Mouse (Mus musculus) liver, embryonic 11.5 days (tissue): ENCODE measurements around the gene Auts2. TPM values are rescaled to one million over a fixed set of nuclear protein-coding genes. Genes with fewer than 3 reads are reported as not detected.

Experiments
- ATAC-seq: fragments of 200-750 bp; cut with Nextera tagmentation; replicated peaks from 2 replicates; pipeline ENCODE4 v1.8.0; 2017; ENCODE audit warnings: moderate number of reproducible peaks, mild to moderate bottlenecking, moderate TSS enrichment, moderate library complexity; ENCODE audit not compliant: low FRiP score
- DNase-seq: peaks from one replicate; pipeline ENCODE4 v3.0.0-alpha.2; 2017; ENCODE audit warnings: low spot score
- H3K27ac ChIP-seq: fragments of 300-500 bp; sonication (generic); 2 replicates; pipeline ENCODE4 v1.5.1; 2014; ENCODE audit warnings: mild to moderate bottlenecking, low read depth, low read length, control low read depth
- H3K27me3 ChIP-seq: fragments of 300-500 bp; sonication (generic); replicated peaks from 2 replicates; pipeline ENCODE4 v1.6.1; 2014; ENCODE audit warnings: low read length, mixed read lengths; ENCODE audit not compliant: control insufficient read depth, insufficient read depth
- H3K36me3 ChIP-seq: fragments of 300-500 bp; sonication (generic); 2 replicates; pipeline ENCODE4 v1.6.1; 2014; ENCODE audit warnings: mild to moderate bottlenecking, low read length, moderate library complexity, mixed read lengths; ENCODE audit not compliant: control insufficient read depth, insufficient read depth
- H3K4me1 ChIP-seq: fragments of 300-500 bp; sonication (generic); replicated peaks from 2 replicates; pipeline ENCODE4 v1.6.1; 2014; ENCODE audit warnings: low read length, mixed read lengths; ENCODE audit not compliant: control insufficient read depth, insufficient read depth
- H3K4me2 ChIP-seq: fragments of 300-500 bp; sonication (generic); 2 replicates; pipeline ENCODE4 v1.6.1; 2014; ENCODE audit warnings: mild to moderate bottlenecking, control low read depth, moderate library complexity
- H3K4me3 ChIP-seq: fragments of 300-500 bp; sonication (generic); 2 replicates; pipeline ENCODE4 v1.5.1; 2014; ENCODE audit warnings: low read depth, low read length, control low read depth
- H3K9ac ChIP-seq: fragments of 300-500 bp; sonication (generic); 2 replicates; pipeline ENCODE4 v1.6.1; 2014; ENCODE audit warnings: low read depth, low read length, control low read depth
- H3K9me3 ChIP-seq: fragments of 300-500 bp; sonication (generic); 2 replicates; pipeline ENCODE4 v1.6.1; 2016; ENCODE audit warnings: low read length, inconsistent platforms, mixed read lengths; ENCODE audit not compliant: control insufficient read depth
- WGBS: fragments of 180-500 bp; shearing (Covaris S2); extraction: QIAGEN DNeasy Blood & Tissue Kit; methylation state at CpG from one replicate; pipeline ENCODE4 v1.1.7; 2014; 5-methylcytosine and 5-hydroxymethylcytosine counted together
- polyA plus RNA-seq: library from polyadenylated mRNA; unstranded; fragments of >200 nt; fragmentation: Nextera tagmentation; extraction: Ambion mirVana; gene quantifications from 2 replicates; pipeline ENCODE4 v1.2.1, GENCODE M21; 2014

The Auts2 gene
- polyA plus RNA-seq, 1 experiment from 2014 or later: 13.8 TPM

- no peak overlapping the region for H3K9ac ChIP-seq
- H3K9me3 ChIP-seq: no peaks in the 10 kb centered on the region
- 68% methylated on average over 7 of the region's 7 CpGs for WGBS
- ATAC-seq: peak; percentile 68
- H3K27me3 ChIP-seq: no peaks in the 10 kb centered on the region
- no peaks in the 10 kb centered on the region for H3K36me3 ChIP-seq
- H3K4me1 ChIP-seq: peaks cover 3% of the 10 kb centered on the region; the same call in 1 of the 2 replicates
- H3K4me2 ChIP-seq: no peak overlapping the region
- no peak for DNase-seq
- H3K27ac ChIP-seq: no peak overlapping the region
- H3K4me3 ChIP-seq: no peak overlapping the region
Measured at GRCm38 (mm10) chr5:132297309-132297708, 245.8 kb downstream of the Auts2 start.

- no peak overlapping the region for H3K4me3 ChIP-seq
- H3K9ac ChIP-seq: no peak overlapping the region
- H3K27ac ChIP-seq: no peak overlapping the region
- DNase-seq (no peak), ATAC-seq (no peak)
- 51% methylated on average over 3 of the region's 3 CpGs for WGBS
- no peaks in the 10 kb centered on the region for H3K36me3 ChIP-seq
- H3K4me1 ChIP-seq: peaks cover 2% of the 10 kb centered on the region; the same call in 1 of the 2 replicates
- H3K27me3 ChIP-seq: no peaks in the 10 kb centered on the region
- no peaks in the 10 kb centered on the region for H3K9me3 ChIP-seq
- no peak overlapping the region for H3K4me2 ChIP-seq
Measured at GRCm38 (mm10) chr5:132294469-132294868, 248.7 kb downstream of the Auts2 start.

DNA sequence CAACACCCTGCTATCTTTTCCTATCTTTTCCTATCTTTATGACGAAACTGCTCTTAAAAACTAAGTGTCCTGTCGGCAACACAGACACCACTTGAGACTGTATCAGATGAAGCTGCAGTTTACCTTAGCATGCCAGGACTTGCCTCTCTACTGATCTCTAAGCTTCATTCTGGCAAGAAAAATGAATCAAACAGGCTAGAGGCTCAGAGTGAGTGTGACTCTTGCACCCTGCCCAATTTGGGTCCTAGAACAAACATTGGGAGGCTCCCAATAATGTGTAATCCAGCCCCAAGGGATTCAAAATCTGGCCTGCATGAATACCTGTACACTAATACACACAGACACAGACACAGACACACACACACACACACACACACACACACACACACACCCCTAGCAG, 250.2 kb downstream of the Auts2 start:
- Histone ChIP-seq H3K4me3 (no peak overlapping the region), H3K4me1 (no peaks in the 10 kb centered on the region; the same call in 1 of the 2 replicates), H3K9me3 (no peaks in the 10 kb centered on the region), H3K27ac (no peak overlapping the region), H3K27me3 (no peaks in the 10 kb centered on the region), H3K9ac (no peak overlapping the region), H3K36me3 (no peaks in the 10 kb centered on the region), H3K4me2 (no peak overlapping the region)
- 55% methylated on average over 2 of the region's 2 CpGs for WGBS
- no peak for DNase-seq
- no peak for ATAC-seq

DNA sequence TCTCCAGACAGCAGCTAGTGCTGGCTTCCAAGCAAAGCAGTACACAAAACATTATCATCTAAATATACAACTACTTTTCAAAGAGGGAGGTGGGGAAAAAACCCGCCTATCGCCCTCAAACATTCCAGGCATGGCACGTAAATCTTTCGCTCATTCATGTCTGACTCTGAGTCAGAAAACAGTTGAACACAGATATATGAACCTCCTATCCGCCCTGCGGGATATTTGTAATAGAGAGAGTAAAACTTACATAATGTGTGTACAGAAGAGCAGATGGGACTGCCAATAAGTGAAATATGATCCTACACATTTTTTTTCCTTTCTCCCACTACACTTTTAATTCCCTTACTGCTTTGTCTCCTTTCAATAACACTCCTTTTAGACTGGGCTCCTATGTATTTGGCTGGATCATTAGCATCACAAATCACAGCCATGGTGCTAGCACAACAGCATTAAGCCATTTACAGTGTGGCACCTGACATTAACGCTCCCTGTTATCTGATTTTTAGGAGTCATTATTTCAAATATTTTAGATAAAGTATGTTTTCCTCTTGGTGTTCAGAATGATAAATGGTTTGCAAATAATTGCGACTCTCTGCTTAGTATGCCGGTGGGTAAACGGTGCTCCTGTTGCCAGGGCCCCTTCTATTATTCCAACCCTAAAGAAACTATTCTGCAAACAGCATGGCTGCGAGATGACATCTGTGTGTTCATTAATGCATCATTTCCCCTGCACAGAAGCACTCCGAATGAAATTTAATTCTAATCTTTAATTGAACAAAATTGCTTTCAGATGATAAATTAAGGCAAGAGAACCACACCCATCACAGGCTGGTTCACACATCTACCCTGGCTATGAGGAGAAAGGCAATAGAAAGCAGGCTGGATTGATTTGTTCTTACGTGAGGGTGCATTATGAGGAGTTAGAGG, 252.3 kb downstream of the Auts2 start:
- no peaks in the 10 kb centered on the region; the same call in 1 of the 2 replicates for H3K4me1 ChIP-seq
- H3K4me3 ChIP-seq: no peak overlapping the region
- ATAC-seq (no peak), DNase-seq (no peak)
- 75% methylated on average over 13 of the region's 13 CpGs for WGBS
- H3K27me3 ChIP-seq: no peaks in the 10 kb centered on the region
- no peak overlapping the region for H3K9ac ChIP-seq
- H3K36me3 ChIP-seq: no peaks in the 10 kb centered on the region
- no peak overlapping the region for H3K4me2 ChIP-seq
- H3K9me3 ChIP-seq: no peaks in the 10 kb centered on the region
- H3K27ac ChIP-seq: no peak overlapping the region

DNA sequence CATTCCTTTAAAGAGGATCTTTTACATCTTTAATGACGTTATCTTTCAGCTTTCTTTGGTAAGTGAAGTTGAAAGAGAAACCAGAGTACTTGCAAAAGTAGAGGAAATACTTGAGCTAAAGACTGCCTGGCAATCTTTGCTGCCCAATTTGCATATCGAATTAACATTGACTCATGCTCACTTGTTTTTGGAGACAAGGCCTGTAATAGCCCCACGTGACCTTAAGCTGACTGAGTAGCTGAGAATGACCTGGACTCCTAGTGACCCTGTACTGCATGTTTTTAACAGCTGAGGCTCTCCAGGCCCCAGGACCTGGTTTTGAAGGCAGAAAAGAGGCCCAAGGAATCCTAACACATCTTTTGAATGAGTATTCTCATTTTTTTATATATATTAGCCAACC, 259.4 kb downstream of the Auts2 start:
- WGBS: 79% methylated on average over 3 of the region's 3 CpGs

GRCm38 (mm10) chr5:132274098-132274898, 268.8 kb downstream of the Auts2 start:
- ATAC-seq (no peak), DNase-seq (no peak)
- Histone ChIP-seq H3K4me1 (no peaks in the 10 kb centered on the region; the same call in 1 of the 2 replicates), H3K9ac (no peak overlapping the region), H3K27ac (no peak overlapping the region), H3K36me3 (no peaks in the 10 kb centered on the region), H3K4me2 (no peak overlapping the region), H3K27me3 (no peaks in the 10 kb centered on the region), H3K9me3 (no peaks in the 10 kb centered on the region), H3K4me3 (no peak overlapping the region)
- 84% methylated on average over 15 of the region's 15 CpGs for WGBS

More for the DNA sequence above, 259.4 kb downstream of the Auts2 start:
- Histone ChIP-seq H3K27me3 (no peaks in the 10 kb centered on the region), H3K9me3 (no peaks in the 10 kb centered on the region), H3K4me1 (0 out of 2 replicates have a peak, but pooled peaks cover 3% of the 10 kb centered on the region), H3K36me3 (no peaks in the 10 kb centered on the region), H3K27ac (no peak overlapping the region), H3K4me2 (no peak overlapping the region), H3K9ac (no peak overlapping the region), H3K4me3 (no peak overlapping the region)
- ATAC-seq (no peak), DNase-seq (no peak)

DNA sequence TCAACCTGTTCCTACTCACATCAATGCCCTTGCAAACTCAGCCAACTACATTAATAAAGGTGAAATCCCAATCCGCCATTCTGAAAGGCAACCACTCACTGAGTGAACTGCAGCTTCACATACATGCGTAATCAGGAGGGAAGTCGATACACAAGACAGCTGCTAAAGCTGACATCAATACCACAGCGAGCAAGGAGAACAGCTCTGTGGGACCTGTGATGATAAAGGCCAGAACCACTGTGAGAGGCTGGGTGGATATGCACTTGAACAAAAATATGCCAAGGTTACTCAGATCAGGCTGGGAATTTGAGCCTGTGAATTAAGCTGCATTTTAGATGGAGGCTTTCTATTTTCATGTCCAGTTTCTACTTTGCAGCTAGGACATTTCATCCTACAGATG, 271.0 kb downstream of the Auts2 start:
- ATAC-seq (no peak), DNase-seq (no peak)
- H3K4me2 ChIP-seq: no peak overlapping the region
- no peaks in the 10 kb centered on the region for H3K27me3 ChIP-seq
- no peak overlapping the region for H3K9ac ChIP-seq
- no peaks in the 10 kb centered on the region; the same call in 1 of the 2 replicates for H3K4me1 ChIP-seq
- H3K9me3 ChIP-seq: no peaks in the 10 kb centered on the region
- no peaks in the 10 kb centered on the region for H3K36me3 ChIP-seq
- H3K27ac ChIP-seq: no peak overlapping the region
- 53% methylated on average over 4 of the region's 4 CpGs for WGBS
- no peak overlapping the region for H3K4me3 ChIP-seq

DNA sequence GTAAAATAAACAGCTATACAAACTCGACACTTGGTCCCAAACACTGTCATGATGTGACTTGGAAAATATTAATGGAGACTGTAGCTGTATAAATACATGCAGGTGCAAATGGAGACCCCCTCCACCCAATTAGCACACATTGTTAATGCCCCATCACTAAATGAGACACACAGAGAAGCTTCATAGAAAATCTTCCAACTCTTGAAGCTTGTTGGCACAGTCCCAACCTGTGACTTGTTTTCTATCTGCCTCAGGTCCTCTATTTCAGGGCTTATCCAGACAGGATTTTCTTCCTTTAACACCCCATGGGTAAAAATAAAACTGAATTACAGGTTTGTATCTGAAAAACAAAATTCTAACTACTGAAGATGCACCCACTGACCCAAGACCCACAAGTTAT, 272.2 kb downstream of the Auts2 start:
- H3K9ac ChIP-seq: no peak overlapping the region
- H3K27ac ChIP-seq: no peak overlapping the region
- no peaks in the 10 kb centered on the region; the same call in 1 of the 2 replicates for H3K4me1 ChIP-seq
- DNase-seq: no peak
- ATAC-seq: no peak
- H3K36me3 ChIP-seq: no peaks in the 10 kb centered on the region
- WGBS: 78% methylated on average over 1 of the region's 1 CpGs
- H3K4me3 ChIP-seq: no peak overlapping the region
- no peaks in the 10 kb centered on the region for H3K27me3 ChIP-seq
- no peaks in the 10 kb centered on the region for H3K9me3 ChIP-seq
- H3K4me2 ChIP-seq: no peak overlapping the region
